Mouse (Mus musculus): ENCODE measurements at regions not wholly inside any gene's neighbourhood (a gene's known extent, or its start where the extent isn't known, plus 50 kb on each side); places are given as distances from the start of the nearest gene placed in this dataset.
A peak's percentile ranks its signal among the peaks of the same experiment; 100 is the strongest.
"Not testable (repeated sequence)": the region's sequence is repeated elsewhere in the genome, so short reads cannot be mapped to it uniquely, and the experiment has no call there.

DNA sequence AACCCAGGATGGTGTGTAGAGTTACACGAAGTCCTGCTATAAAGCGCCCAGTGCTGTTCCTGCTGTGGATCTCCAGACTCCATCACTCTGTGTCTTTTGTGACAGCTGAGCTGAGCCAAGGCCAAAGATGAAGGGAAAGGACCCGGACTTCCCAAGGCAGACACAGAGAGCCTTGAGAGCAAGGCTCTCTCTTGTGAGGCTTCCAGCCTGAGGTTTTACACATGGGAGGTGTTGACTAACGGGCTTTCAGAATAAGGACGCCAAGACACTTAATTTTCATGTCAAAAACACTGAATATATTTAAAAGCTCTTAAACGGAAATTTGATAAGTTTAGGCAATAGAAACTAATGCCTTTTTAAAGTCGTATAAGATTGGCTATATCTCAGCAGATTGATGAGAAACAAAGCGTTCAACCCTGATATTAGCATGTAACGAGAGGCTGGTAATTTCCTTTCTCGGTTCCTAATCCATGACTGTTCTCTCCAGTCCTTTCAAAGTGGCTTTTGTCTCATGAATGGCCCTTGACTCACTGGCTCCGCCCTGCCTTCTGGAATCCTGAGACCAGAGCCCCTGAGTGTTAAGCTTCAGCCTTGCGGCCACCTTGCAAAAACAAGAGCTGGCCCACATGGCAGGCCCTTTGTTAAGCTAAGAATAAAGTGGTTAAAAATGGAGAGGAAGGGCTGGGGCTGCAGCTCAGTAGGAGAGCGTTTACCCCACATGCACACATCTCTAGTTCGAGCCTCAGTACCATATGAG is 145.8 kb downstream of the Nkx6-1 start:
- no peak for DNase-seq
- intact Hi-C loops (cut with DNase I) = no loop called here

DNA sequence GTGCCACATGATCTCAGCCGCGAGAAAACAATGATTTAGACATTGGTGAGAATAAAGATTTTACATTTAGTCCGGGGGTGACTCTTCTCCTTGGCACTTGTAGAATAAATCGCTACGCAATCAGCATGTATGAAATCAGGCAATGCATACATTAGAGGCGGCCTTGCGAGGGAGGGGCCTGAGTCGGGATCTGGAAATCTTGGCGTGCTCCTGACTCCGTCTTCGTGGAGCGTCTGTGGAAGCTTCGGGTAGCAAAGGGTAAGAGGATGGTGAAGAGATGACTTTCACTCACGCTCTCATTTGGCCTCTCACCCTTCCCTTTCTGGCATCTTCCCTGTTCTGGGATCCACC is 167.1 kb downstream of the Nkx6-1 start:
- DNase-seq = no peak

DNA sequence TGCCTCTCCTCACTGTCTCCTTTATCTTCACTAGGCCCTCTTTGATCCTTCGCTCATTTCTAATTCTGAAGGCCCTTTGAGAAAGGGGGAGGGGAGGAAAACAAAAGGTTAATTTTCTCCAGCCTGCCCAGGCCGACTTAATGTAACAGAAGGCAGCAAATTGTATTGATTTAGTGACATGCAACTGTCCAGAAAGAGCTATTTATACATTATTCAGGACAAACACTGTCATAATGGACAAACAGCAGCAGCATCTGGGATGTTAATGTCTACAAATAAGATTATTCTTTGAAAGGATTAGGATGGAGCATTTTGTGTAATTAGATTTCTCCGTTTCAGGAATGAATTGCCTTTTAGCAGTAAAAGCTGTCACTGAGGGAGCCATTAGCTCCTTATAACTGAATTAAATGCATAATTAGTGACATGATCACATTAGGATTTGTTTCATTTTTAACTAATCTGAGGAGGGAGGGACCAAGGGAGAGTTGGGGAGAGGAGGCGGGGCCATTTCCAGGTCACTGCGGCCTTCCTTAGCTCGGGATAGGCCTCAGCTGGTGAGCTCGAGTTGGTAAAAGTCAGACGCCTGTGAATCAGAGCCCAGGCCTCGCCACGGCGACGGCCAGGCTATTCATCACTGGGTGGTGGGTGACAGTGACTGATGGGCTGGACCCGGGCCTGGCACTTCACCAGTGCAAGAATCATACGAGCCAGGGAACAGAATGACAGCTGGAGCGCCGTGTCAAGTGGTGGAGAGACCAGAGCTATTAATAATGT is 167.7 kb downstream of the Nkx6-1 start:
- intact Hi-C loops (cut with DNase I) = no loop called here
- no peak for DNase-seq

More for the DNA sequence above, 167.1 kb downstream of the Nkx6-1 start:
- intact Hi-C loops (cut with DNase I) = no loop called here

- intact Hi-C loops (cut with DNase I) = no loop called here
- no peak for DNase-seq
Observed at GRCm38 (mm10) chr5:101496161-101496560, 168.6 kb downstream of the Nkx6-1 start.

DNA sequence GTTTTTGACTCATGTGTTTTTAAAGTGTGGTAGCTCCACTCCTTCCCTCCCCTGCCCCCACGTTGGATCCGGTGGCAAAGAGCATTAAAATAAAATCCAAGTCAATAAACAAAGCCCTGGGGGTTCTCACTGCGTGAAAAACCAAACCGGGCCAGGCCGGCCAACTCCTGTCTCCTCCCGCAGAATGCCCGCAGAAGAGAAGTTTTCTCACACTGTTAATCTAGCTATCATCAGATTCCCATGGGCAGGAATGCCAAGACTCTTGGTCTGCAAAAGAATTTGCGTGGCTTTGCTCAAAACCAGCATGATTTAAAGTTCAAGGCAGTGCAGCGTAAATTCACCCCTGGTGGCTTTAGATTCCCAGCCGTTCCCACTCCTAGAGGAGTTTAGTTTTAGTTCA is 219.0 kb downstream of the Nkx6-1 start:
- intact Hi-C loops (cut with DNase I) = no loop called here
- no peak for DNase-seq

DNA sequence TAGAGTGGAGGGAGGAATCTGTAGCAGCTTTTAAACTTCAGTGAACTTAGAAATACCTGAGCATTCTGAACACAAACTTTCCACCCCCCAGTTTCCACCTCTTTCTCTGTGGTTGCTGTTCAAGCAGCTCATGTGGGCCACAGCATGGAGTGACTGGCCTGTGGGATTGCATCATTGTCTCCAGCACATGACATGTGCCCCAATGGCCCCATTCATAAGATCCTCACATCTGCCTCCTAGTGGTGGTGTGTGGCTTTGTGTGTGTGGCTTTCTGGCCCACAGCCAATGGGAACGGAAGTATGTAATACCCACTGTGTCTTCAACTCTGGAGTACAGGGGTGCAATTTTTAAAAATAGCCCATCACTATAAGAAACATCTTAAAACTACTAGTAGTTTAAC is 223.0 kb downstream of the Nkx6-1 start:
- DNase-seq = peak; percentile 13
- intact Hi-C loops (cut with DNase I) = no loop called here

GRCm38 (mm10) chr5:101437666-101438299 is 227.0 kb downstream of the Nkx6-1 start:
- no peak for DNase-seq

GRCm38 (mm10) chr5:101426067-101426771 is 238.6 kb downstream of the Nkx6-1 start:
- peak; percentile 66 for DNase-seq

More at GRCm38 (mm10) chr5:101437666-101438299, 227.0 kb downstream of the Nkx6-1 start:
- intact Hi-C loops (cut with DNase I) = no loop called here

GRCm38 (mm10) chr5:101384316-101384715 is 280.5 kb downstream of the Nkx6-1 start:
- peak; percentile 6 for DNase-seq
- intact Hi-C loops (cut with DNase I) = no loop called here

More at GRCm38 (mm10) chr5:101426067-101426771, 238.6 kb downstream of the Nkx6-1 start:
- intact Hi-C loops (cut with DNase I) = no loop called here

DNA sequence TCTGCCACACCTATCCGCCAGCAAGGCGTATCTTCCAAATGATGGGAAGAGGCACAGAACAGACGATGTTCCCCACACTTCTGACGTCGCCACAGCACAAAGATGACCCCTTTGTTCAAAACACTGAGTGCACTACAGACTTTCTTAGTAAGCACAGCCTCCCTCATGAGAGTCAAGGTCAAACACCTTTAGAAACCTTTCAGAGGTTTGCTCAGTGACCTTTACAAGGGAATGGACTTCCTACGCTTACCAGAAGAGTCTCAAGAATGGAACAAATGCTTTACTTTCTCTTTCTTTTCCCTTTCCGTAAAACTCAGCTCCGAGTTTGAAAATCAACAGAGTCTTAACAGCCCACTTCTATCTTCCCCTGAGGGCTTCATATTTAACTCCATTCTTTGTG is 283.4 kb downstream of the Nkx6-1 start:
- DNase-seq = no peak
- intact Hi-C loops (cut with DNase I) = no loop called here

DNA sequence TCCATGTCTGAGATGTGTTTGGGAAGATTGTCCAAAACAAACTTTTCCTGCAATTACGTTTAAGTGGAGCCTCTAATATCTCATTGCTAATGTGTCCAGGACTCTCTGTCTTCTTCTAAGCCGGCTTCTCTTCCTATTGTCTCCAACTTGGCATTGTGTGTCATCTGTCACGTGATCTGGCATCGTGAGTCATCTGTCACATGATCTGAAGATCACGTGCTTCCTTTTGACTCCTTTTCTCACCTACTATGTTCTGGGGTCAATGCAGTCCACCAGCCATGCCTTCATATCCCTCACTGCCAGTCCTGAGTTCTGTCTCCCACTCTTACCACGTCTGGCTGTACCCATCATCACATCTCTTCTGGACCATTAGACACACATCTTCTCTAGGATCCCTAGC is 288.1 kb downstream of the Nkx6-1 start:
- no peak for DNase-seq
- intact Hi-C loops (cut with DNase I) = no loop called here

GRCm38 (mm10) chr5:101374129-101374528 is 290.7 kb downstream of the Nkx6-1 start:
- DNase-seq = no peak
- intact Hi-C loops (cut with DNase I) = no loop called here

DNA sequence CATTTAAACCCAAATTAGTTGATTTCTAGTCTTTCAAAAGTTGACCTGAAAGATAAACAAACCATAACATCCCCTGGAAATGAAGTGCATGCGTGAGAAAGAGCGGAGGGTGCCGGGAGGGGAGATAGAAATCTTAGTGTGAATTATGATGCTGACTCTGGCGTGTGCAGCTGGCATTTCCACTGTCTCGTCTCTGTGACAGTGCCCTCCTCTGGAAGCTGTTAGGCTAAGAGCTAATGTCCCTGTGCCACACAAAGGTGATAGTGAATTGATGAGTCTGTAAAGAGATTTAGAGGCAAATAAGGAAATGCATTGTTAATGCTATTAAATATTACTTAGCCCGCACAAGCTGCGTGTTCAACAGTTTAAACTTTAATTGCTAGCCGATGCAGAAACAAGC is 292.6 kb downstream of the Nkx6-1 start:
- intact Hi-C loops (cut with DNase I) = no loop called here
- no peak for DNase-seq

DNA sequence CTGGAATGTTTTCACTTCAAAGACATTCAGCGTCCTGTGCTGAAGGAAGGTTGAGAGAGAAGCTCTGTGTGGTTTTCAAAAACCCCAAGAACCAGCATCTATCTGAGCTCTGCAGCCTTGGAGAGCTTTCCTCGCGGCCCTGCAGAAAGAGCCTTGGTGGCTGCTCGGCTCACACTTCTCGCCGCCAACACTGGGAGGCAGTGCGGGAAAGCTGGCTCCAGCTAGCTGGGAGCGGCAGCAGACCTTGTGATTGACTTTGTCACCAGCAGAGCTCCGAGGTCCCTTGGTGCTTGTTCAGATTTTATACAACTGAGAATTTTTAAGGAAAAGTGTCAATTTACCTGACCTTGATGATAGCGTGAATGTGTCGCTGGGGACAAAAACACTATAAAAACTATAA is 299.4 kb downstream of the Nkx6-1 start:
- DNase-seq = peak; percentile 67
- intact Hi-C loops (cut with DNase I) = loop anchor here (10.0 kb wide), 1 partner anchor 299 kb away; the partner anchor contains the start of gene Nkx6-1

- DNase-seq = no peak
- intact Hi-C loops (cut with DNase I) = loop anchor here (10.0 kb wide), 1 partner anchor 305 kb away; the partner anchor contains the start of gene Nkx6-1
Observed at GRCm38 (mm10) chr5:101359986-101360385, 304.8 kb downstream of the Nkx6-1 start.

DNA sequence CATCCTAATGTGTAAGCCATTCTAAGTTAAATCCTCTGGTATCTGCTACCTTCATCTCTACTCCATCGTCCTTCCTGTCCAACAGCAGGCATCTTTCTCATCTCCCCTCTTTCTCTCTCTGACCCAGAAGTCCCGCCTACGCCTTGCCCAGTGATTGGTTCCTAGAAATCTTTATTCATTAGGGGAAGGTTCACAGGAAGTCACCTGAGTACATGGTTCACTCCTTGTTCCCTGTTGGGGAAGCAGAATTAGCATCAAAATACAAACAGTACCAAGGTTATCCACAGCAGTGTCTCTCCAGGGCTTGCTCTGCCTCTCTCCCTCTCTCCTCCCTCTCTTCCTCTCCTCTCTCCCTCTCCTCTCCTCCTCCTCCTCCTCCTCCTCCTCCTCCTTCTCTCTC is 319.4 kb downstream of the Nkx6-1 start:
- intact Hi-C loops (cut with DNase I) = no loop called here
- DNase-seq = no peak

- intact Hi-C loops (cut with DNase I); DNase-seq: not testable (repeated sequence)
Observed at GRCm38 (mm10) chr5:101336361-101336760, 328.4 kb downstream of the Nkx6-1 start.

- no peak for DNase-seq
- intact Hi-C loops (cut with DNase I) = no loop called here
Observed at GRCm38 (mm10) chr5:101331825-101332224, 333.0 kb downstream of the Nkx6-1 start.

DNA sequence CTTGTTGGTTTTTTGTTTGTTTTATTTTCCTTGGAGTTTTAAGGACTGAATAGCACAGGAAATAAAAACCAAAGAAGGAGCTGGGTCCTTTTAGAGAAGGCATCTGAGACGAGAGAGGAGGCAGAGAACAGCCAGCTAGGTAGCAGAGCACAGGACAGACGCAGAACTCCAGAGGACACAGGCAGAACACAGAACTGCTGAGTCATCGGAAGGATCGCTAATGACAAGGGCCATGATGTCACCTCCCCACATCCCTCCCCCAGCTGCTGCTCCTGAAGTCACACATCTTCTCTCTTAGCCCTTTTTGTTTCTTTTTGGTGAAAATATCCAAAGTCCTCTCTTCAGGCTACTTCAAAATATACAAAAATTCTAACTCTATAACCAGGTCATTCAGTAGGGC is 338.7 kb downstream of the Nkx6-1 start:
- no peak for DNase-seq
- intact Hi-C loops (cut with DNase I) = no loop called here

DNA sequence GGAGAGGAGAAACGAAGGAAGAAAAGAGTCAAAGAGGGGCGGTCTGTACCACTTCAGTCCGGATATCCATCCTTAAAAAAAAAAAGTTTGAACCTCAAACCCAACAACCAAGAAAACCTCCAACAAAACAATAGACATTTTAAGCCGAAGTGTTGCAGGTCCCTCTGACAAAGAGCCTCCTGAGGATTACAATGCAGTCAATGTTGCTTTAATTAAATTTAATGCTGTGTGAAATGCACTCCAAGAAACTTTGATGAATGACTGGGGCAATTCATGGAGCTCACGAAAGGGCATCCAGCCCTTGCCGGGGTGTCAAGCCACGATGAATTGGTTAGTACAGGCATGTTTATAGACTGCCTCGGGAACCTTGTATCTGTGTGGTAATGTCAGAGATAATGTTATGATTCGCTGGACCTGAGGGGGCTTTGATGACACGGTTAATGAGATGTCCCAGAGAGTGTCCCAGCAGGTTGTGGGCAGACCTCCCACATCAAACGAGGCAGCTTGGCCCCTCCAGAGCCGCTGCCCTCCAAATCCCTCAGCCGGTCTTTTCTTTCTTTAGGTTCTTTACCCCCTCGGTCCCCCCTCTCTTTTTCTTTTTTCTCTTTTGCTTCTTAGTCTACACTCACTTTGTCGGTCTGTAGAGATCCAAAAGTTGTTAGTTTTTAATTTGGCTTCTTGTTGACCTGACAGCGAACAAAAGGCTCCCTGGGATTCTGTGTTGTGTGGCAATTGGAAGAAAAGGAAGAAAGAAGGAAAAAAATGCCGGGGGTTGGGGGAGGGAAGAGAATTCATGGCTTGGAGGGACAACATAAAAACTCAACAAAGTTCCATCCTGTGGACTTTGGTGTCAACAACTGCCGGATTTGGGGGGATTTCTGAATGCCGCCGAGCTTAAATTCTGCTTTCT is 341.5 kb downstream of the Nkx6-1 start:
- intact Hi-C loops (cut with DNase I) = no loop called here
- no peak for DNase-seq
